15 mouse cellular contexts compared by ENCODE assay signal in the genomic region with DNA sequence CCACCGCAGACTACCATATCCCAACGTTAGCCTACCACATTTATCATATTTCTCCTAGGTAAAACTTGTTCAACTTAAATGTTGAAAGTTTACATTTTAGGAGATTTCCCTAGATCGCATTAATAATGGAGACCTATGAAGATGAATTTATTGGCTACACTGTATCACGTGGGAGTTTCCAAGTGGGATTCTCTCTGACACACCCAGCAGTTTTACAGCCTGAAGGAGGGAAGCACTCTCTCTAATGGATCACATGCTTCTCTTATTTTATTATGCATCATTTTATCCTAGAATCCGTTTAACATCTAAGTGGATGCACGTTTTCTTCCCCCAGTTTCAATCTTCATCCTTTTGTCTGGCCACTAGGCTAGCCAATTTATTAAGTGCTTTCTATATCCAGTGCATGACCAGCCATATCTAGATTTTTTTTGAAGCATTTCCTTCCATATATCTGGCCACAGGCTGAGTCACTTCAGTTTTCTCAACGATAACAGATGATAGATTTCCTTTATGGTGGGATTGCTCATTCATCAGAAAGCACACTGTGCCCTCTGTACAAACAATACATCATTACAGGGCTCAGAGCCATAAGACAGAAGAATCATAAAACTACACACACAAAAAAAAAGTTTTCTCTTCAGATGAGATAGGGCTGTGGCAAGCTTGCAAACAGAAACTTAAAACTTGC.
"Had no signal": no experiment of that assay in that cellular context is flagged by ENCODE, and none has a peak within 500 bp of the region (broad histone marks: within the 10 kb centered on the region; RNA-seq: fewer than 3 reads in every experiment).

No protein-coding gene starts in this region.

- H3K9ac ChIP-seq: liver, embryonic 14.5 days; liver, postnatal 0 days; lung, embryonic 14.5 days; midbrain, embryonic 12.5 days; midbrain, embryonic 15.5 days; neural tube, embryonic 13.5 days had no signal

- H3K4me1 ChIP-seq: midbrain, embryonic 12.5 days; midbrain, embryonic 15.5 days; neural tube, embryonic 13.5 days had no signal

- H3K4me2 ChIP-seq: lung, embryonic 14.5 days; midbrain, embryonic 12.5 days; midbrain, embryonic 15.5 days; neural tube, embryonic 13.5 days had no signal

- H3K9me3 ChIP-seq: midbrain, embryonic 12.5 days; midbrain, embryonic 15.5 days; neural tube, embryonic 13.5 days had no signal

- DNase-seq: kidney, adult 9 months; kidney, postnatal 10 days; kidney, postnatal 4 days; liver, postnatal 0 days; lung, embryonic 14.5 days; retina, postnatal 1 day; right cerebral cortex, postnatal 25 days; thymus, adult 18-20 months; thymus, postnatal 36 days had no signal

- H3K27me3 ChIP-seq: midbrain, embryonic 12.5 days; midbrain, embryonic 15.5 days; neural tube, embryonic 13.5 days had no signal

- ATAC-seq: liver, postnatal 0 days; lung, postnatal 0 days; midbrain, embryonic 15.5 days had no signal

- H3K27ac ChIP-seq: liver, embryonic 14.5 days; macrophage; midbrain, embryonic 12.5 days; midbrain, embryonic 15.5 days; neural tube, embryonic 13.5 days had no signal

- H3K36me3 ChIP-seq: midbrain, embryonic 12.5 days; midbrain, embryonic 15.5 days; neural tube, embryonic 13.5 days had no signal

- H3K4me3 ChIP-seq: midbrain, embryonic 12.5 days; midbrain, embryonic 15.5 days; neural tube, embryonic 13.5 days had no signal
